Mouse (Mus musculus) thymus, postnatal 4 days (tissue): ENCODE data around the gene Ssc4d.

Experiments
- DNase-seq: peaks from one replicate; pipeline ENCODE4 v3.0.0; 2021

Ssc4d gene

DNA sequence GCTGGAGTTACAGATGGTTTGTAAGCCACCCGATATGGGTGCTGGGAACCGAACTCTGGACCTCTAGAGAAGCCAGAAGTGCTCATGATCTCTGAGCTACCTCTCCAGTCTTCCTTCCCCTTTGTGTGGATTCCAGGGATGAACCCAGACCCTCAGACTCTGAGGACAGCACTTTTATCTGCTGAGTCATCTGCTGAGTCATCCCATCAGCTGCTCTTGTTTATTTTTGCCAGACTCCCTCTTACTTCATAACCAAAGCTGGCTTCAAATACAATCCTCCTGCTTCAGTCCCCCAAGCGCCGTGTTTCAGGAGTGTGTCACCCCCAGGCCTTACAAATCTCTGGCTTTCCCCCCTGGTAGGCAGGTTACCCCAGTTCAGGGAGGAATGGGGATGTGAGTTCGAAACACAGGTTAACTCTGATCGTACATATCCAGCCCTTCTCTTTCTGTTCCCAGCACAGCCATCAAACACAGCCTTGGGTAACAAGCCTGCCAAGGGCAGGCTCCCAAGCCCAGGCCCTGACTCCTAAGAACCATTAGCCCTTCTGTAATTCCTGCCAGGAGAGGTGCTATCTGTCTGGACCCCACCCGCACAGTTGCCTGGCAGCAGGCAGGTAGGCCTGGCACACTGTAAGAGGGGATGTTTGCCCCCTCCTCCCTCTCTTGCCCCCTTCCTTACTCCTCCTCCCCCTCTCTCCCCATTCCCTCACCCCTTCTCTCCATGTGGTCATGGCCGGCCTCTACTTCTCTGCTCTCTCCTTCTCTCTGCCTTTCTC is 1.8 kb upstream of the Ssc4d start:
- no peak for DNase-seq

DNA sequence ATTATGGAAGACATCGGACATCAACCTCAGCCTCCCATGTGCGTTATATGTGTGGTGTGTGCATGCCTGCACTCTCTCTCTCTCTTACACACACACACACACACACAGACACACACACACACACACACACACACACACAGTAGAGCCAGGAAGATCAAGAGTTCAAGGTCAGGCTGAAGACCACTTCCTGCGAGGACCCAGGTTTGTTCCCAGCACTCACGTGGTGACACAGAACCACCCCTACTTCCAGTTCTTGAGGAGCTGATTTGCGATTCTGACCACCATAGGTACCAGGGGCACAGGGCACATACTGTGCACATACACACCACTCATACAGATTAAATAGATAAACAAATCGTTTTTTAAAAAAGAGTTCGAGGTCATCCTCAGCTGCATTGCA is 2.5 kb downstream of the Ssc4d start:
- DNase-seq: no peak

- no peak for DNase-seq
Measured at GRCm38 (mm10) chr5:135970247-135970646, 4.1 kb downstream of the Ssc4d start.

- DNase-seq: peak; percentile 85
Measured at GRCm38 (mm10) chr5:135968781-135969180, 5.5 kb downstream of the Ssc4d start.

GRCm38 (mm10) chr5:135966866-135967265 is 7.5 kb downstream of the Ssc4d start:
- peak; percentile 67 for DNase-seq

GRCm38 (mm10) chr5:135965501-135965930 is 8.8 kb downstream of the Ssc4d start:
- peak; percentile 53 for DNase-seq

DNA sequence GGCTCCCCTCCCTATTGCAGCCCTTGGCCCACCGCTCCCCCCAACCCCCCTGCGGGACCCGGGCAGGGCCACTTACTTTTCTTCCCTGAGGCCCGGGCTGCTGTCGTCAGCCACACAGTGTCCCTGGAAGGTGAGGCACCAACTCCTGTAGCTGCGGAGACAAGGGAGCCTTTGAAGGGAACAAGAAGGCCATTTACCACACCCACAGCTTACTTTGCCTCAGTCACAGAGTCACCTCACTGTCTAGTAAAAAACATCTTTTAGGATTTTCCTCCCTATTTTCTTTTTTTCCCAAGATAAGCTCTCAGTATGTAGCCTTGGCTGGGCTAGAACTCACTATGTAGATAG is 11.1 kb downstream of the Ssc4d start:
- DNase-seq: no peak

DNA sequence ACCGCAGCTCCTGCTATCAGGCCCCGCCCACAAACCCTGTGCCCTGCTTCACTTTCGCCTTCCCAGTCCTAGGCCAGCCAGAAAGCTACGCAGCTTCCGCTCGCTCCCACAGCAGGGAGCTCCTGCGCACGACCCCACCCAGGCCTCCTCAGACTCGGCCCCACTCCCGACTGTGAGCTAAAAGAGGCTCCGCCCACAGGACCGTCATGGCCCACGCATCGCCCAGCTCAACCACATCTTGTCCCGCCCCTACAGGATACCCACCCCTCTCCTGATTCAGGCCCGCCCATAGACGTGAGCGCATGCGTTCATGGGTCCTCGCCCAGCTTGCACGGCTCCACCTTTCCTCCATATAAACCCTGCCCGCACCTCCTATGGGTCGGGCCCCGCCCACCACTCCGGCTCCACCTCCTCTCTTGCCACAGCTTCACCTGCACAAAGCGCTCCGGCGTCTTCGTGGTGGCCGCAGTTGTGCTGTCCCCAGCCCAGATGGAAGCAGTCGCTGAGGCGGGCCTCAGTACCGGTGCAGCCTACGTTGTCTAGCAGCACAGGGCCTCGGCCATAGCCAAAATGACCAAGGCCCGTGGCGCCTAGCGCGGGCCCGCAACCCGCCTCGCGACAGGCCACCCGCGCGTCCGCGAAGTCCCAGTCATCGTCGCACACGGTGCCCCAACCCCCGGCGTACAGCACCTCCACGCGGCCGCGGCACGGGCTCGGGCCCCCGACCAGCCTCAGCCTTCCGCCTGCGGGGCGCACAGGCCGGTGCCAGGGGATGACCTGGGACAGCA is 11.6 kb downstream of the Ssc4d start:
- DNase-seq: peak; percentile 99

- no peak for DNase-seq
Measured at GRCm38 (mm10) chr5:135962125-135962491, 12.2 kb downstream of the Ssc4d start.

DNA sequence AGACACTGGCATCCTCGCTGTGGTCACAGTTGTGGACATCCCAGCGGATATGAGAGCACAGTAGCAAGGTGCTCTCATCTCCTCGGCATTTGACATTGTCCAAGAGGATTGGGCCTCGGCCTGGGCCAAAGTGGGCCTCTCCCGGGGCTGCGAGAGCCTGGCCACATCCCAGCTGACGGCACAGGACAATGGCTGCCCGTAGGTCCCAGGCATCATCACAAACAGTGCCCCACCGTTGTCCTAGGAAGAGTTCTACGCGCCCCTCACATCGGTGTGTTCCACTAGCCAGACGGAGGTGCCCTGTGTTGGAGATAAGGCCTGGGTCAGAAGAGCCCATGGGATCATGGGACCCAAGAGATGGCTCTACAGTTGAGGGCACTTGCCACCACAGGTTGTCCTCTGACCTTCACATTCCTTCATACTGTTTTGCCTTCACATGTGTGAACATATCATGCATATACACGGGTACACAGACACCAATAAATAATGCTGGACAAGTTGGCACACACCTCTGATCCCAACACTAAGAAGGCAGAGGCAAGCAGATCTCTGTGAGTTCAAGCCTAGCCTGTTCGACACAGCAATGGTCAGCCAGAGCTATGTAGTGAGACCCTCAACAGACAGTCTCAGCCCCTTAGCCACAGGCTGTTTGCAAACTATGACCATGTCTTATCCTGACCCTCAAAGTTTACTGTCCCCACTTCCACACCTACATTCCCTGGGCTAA is 13.3 kb downstream of the Ssc4d start:
- DNase-seq: peak; percentile 25

GRCm38 (mm10) chr5:135959911-135960310 is 14.4 kb downstream of the Ssc4d start:
- no peak for DNase-seq

DNA sequence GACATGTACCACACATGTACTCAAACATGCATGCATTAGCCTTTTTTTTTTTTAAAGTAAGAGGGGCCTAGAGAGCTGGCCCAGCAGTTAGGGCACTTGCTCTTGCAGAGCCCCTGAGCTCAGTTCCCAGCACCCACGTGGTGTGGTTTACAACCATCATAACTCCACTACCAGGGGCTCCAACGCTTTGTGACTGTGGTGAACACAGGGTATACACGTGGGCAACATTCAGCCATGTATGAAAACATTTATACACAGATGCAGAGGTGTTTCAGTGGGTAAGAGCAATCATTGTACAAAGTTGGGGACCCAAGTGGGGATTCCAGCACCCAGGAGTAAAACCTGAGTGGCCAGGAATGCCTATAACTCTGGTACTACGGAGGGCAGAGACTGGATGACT is 16.0 kb downstream of the Ssc4d start:
- DNase-seq: no peak

DNA sequence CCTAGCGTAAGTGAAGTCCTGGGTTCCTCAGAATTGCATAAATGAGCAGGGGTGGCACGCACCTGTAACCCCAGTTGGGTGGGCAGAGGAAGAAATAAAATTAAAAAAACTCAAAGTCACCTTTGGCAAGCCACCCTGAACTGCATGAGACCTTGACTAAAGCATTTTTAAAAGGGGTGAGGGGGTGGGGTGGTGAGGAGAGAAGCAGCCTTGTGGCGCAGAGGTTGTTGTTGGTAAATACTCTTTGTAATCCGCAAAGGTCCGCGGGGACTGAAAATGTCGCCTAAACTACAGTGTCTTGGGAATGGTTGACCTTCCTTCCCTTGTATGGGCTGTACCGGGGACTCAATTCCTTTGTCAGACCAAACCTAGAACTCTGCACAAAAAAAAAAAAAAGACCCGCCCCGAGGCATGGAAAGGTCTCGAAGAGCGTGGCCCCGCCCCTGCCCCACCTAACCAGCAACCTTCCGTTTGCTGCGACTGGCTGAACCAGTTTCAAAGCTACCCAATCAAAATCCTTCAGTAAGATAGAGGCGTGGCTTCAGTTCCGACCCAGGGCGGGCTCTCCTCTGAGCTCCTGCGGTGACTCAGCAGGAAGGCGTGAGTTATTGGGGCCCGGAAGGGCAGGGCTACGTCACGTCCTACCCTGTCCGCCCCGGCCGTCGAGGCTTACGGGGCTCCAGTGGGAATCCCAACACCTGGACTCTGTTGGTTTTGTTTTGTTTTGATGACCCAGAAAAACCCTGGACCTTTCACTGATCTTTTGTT is 16.9 kb downstream of the Ssc4d start:
- peak; percentile 90 for DNase-seq

- DNase-seq: no peak
Measured at GRCm38 (mm10) chr5:135956300-135957206, 17.8 kb downstream of the Ssc4d start.

GRCm38 (mm10) chr5:135952830-135953229 is 21.5 kb downstream of the Ssc4d start:
- DNase-seq: no peak

DNA sequence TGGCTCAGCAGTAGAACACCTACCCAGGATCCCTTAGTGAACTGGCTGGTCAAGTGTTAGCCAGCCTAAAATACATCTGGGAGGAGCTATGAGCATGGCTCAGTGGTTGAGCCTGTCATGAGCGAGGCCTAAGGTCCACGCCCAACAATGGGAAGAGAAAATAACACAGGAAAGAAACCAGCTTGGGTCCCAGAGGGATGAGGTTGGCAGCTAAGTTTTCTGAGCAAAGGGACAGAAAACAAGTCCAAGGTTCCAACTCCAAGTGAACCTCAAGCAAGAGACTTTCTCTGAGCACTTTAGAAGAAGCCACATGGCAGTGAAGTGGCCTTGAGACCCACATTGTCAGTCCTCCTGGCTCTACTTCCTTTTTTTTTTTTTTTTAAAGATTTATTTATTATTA is 22.7 kb downstream of the Ssc4d start:
- no peak for DNase-seq

GRCm38 (mm10) chr5:135950710-135951412 is 23.5 kb downstream of the Ssc4d start:
- DNase-seq: no peak

DNA sequence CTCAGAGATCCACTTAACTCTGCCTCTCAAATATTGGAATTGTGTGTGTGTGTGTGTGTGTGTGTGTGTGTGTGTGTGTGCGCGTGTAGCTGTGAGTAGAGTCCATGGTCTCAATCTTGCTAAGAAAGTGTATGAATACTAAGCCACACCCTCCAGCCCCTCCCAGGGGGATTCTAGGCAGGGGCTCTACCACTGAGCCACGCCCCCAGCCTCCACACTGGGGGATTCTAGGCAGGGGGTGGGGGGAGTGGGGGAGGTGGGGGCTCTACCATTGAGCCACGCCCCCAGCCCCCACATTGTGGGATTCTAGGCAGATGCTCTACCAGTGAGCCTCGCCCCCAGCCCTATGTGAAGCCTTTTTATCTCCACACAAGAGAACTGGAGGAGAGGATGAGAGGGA is 27.7 kb downstream of the Ssc4d start:
- no peak for DNase-seq

- no peak for DNase-seq
Measured at GRCm38 (mm10) chr5:135945916-135946408, 28.4 kb downstream of the Ssc4d start.

DNA sequence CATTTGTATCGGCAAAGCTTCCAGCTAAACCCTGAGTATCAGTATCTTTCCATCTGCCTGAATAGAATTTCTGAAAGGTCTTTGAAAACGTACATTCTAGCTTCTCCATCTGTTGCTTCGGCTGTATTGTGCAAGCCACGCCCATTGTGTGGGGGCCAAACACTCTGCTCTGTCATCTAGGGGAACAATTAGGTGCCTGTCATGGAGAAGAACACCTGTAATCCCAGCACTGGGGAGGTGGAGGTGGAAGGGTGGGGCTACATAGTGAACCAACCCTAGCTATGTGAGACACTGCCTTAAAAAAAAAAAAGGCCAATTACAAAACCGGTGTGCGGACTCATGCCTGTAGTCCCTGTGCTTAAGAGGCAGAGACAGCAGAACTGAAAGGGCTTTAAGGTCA is 31.6 kb downstream of the Ssc4d start:
- no peak for DNase-seq

DNA sequence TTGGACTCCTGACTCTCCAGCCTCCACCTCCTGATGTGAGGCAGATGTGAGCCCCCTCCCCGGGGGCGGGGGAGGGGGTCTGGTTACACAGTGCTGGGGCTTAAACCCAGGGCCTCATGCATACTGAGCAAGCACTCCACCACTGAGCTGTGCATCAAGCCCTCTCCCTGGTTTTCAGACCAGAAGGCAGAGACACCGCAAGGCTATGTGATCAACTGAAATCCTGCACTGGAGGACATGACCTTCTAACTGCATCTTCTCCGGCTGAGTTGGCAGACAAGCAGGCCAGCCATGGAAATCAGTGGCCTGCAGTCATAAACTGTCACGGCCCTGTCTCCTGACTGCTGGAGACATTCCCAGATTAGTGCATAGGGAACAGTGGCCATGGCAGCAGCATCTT is 33.7 kb downstream of the Ssc4d start:
- DNase-seq: no peak
